Mouse (Mus musculus) G1E (cell line): ENCODE results near the gene Dnajb2.

Experiments used
- CTCF ChIP-seq: IDR thresholded peaks from 2 replicates; pipeline ENCODE4 v1.5.1; 2012; ENCODE audit warnings: low read depth, low read length, inconsistent platforms, mixed read lengths
- GATA1 ChIP-seq: IDR thresholded peaks from 2 replicates; pipeline ENCODE4 v1.6.1; 2012; ENCODE audit warnings: borderline replicate concordance, low read length, inconsistent platforms, mixed read lengths
- TAL1 ChIP-seq: conservative IDR thresholded peaks from 2 replicates; pipeline ENCODE4 v1.6.1; 2012; ENCODE audit warnings: low read depth, low read length, inconsistent platforms, mixed read lengths

DNA sequence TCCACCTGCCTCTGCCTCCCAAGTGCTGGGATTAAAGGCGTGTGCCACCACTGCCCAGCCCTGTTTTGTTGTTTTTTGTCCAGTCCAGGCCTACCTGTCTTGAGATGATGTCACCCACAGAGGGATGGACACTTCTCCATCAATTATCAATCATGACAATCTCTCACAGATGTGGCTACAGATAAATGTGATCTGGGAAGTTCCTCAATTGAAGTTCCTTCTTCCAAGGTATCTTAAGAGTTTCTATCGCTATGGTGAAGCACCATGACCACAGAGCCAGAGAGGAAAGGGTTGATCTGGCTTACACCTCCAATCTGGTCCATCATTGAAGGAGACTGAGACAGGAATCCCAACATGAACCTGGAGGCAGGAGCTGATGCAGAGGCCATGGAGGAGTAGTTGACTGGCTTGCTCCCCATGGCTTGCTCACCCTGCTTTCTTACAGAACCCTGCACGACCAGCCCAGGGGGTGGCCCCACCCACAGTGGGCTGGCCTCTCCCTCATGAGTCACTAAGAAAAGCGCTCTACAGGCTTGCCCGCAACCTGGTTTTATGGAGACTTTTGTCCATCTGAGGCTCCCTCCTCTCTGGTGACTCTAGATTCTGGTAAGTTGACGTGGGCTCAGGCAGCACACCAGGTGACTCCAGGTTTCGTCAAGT lies 5.7 kb upstream of the Dnajb2 start:
- TF ChIP-seq CTCF (no peak), TAL1 (no peak), GATA1 (no peak)
